Mouse (Mus musculus): ENCODE results near the gene Gm18596. TPM values are rescaled to one million over a fixed set of nuclear protein-coding genes. Genes with fewer than 3 reads are reported as not detected.

Gm18596 gene
- not detected for total RNA-seq (2023)

GRCm38 (mm10) chr10:77741924-77742688, at the start of gene Gm18596:
Gene Gm18596, minus strand, starts transcription at chr10:77742638.

GRCm38 (mm10) chr10:77787876-77788275, 45.4 kb upstream of the Gm18596 start, which contains the start of gene Gm7137:
Gene Gm7137, minus strand, starts transcription at chr10:77788200.

GRCm38 (mm10) chr10:77782442-77782841, 40.0 kb upstream of the Gm18596 start, which contains the start of gene Gm3250:
Gene Gm3250, minus strand, starts transcription at chr10:77782542.

GRCm38 (mm10) chr10:77776844-77777243, 34.4 kb upstream of the Gm18596 start, which contains the start of gene Gm7138:
Gene Gm7138, minus strand, starts transcription at chr10:77776944.

GRCm38 (mm10) chr10:77771225-77771624, 28.8 kb upstream of the Gm18596 start, which contains the start of gene Gm3238:
Gene Gm3238, minus strand, starts transcription at chr10:77771325.

GRCm38 (mm10) chr10:77759582-77759981, 17.1 kb upstream of the Gm18596 start, which contains the start of gene Gm3233:
Gene Gm3233, minus strand, starts transcription at chr10:77759682.

GRCm38 (mm10) chr10:77751254-77751653, 8.8 kb upstream of the Gm18596 start, which contains the start of gene Gm9736:
Gene Gm9736, minus strand, starts transcription at chr10:77751354.

GRCm38 (mm10) chr10:77726186-77726585, 16.3 kb downstream of the Gm18596 start, which contains the start of gene Gm10100:
Gene Gm10100, plus strand, starts transcription at chr10:77726486.

GRCm38 (mm10) chr10:77720299-77720698, 22.1 kb downstream of the Gm18596 start, which contains the start of gene Krtap12-1:
Gene Krtap12-1, plus strand, starts transcription at chr10:77720599.

GRCm38 (mm10) chr10:77715507-77715906, 26.9 kb downstream of the Gm18596 start, which contains the start of gene Gm10142:
Gene Gm10142, plus strand, starts transcription at chr10:77715807.

GRCm38 (mm10) chr10:77711157-77711556, 31.3 kb downstream of the Gm18596 start, which contains the start of gene Gm10024:
Gene Gm10024, plus strand, starts transcription at chr10:77711457.

GRCm38 (mm10) chr10:77706326-77706725, 36.1 kb downstream of the Gm18596 start, which contains the start of gene Gm10272:
Gene Gm10272, plus strand, starts transcription at chr10:77706626.

GRCm38 (mm10) chr10:77697133-77697532, 45.3 kb downstream of the Gm18596 start, which contains the start of gene Gm9508:
Gene Gm9508, minus strand, starts transcription at chr10:77697233.

Other genes with a start within 250 kb of the Gm18596 start
- 10 to 100 TPM; 19.2 to 24.2 TPM for gene Fam207a, start 226.9 kb downstream of the Gm18596 start, total RNA-seq (2023)
- gene Itgb2, start 212.4 kb downstream of the Gm18596 start, total RNA-seq (2023): 100 to 1,000 TPM; 854 to 921 TPM
- gene Pttg1ip, start 160.9 kb downstream of the Gm18596 start, total RNA-seq (2023): 100 to 1,000 TPM; 113 to 127 TPM
- gene Sumo3, start 136.5 kb downstream of the Gm18596 start, total RNA-seq (2023): 10 to 100 TPM; 76.0 to 76.6 TPM
- 10 to 100 TPM in 1 of 2 experiments, 1 to 10 TPM in 1; 3.3 to 11.9 TPM for gene Gm49325, start 136.4 kb downstream of the Gm18596 start, total RNA-seq (2023)
- 10 to 100 TPM; 43.6 to 54.7 TPM for gene Ube2g2, start 120.4 kb downstream of the Gm18596 start, total RNA-seq (2023)
- gene Tspear, start 56.1 kb downstream of the Gm18596 start, total RNA-seq (2023): not detected
- not detected for gene Gm19402, start 51.9 kb downstream of the Gm18596 start, total RNA-seq (2023)
- gene Gm9508, start 45.4 kb downstream of the Gm18596 start, total RNA-seq (2023): not detected
- not detected for gene Gm10272, start 36.0 kb downstream of the Gm18596 start, total RNA-seq (2023)
- gene Gm10024, start 31.2 kb downstream of the Gm18596 start, total RNA-seq (2023): not detected
- gene Gm10142, start 26.8 kb downstream of the Gm18596 start, total RNA-seq (2023): not detected
- gene Krtap12-1, start 22.0 kb downstream of the Gm18596 start, total RNA-seq (2023): not detected
- gene Gm10100, start 16.2 kb downstream of the Gm18596 start, total RNA-seq (2023): not detected
- not detected for gene Gm9736, start 8.7 kb upstream of the Gm18596 start, total RNA-seq (2023)
- gene Gm3233, start 17.0 kb upstream of the Gm18596 start, total RNA-seq (2023): not detected
- not detected for gene Gm3238, start 28.7 kb upstream of the Gm18596 start, total RNA-seq (2023)
- not detected for gene Gm7138, start 34.3 kb upstream of the Gm18596 start, total RNA-seq (2023)
- gene Gm3250, start 39.9 kb upstream of the Gm18596 start, total RNA-seq (2023): not detected
- not detected for gene Gm7137, start 45.6 kb upstream of the Gm18596 start, total RNA-seq (2023)
- gene Gm9639, start 52.4 kb upstream of the Gm18596 start, total RNA-seq (2023): not detected
- gene Gm19668, start 56.5 kb upstream of the Gm18596 start, total RNA-seq (2023): not detected
- gene Gm9507, start 69.2 kb upstream of the Gm18596 start, total RNA-seq (2023): not detected
- not detected for gene Gm2696, start 72.0 kb upstream of the Gm18596 start, total RNA-seq (2023)
- not detected for gene Krtap10-4, start 84.5 kb upstream of the Gm18596 start, total RNA-seq (2023)
- gene Krtap10-10, start 93.3 kb upstream of the Gm18596 start, total RNA-seq (2023): not detected
- not detected for gene Gm36176, start 104.2 kb upstream of the Gm18596 start, total RNA-seq (2023)
- gene Gm10318, start 110.2 kb upstream of the Gm18596 start, total RNA-seq (2023): not detected
- not detected for gene Gm3285, start 119.3 kb upstream of the Gm18596 start, total RNA-seq (2023)
- gene Lrrc3, start 159.9 kb upstream of the Gm18596 start, total RNA-seq (2023): under 1 TPM; 0.10 to 0.15 TPM
- gene Trpm2, start 227.9 kb upstream of the Gm18596 start, total RNA-seq (2023): 100 to 1,000 TPM; 148 to 152 TPM
- gene 1810043G02Rik, start 235.9 kb upstream of the Gm18596 start, total RNA-seq (2023): 10 to 100 TPM; 10.7 to 12.6 TPM